ENCODE assay signal across 8 mouse cellular contexts in genomic region chr5:115125211-115125871, GRCm38 (mm10). TPM values are rescaled to one million over a fixed set of nuclear protein-coding genes. Genes with fewer than 3 reads are reported as not detected.
DNase-seq lines count a peak whose midpoint lies in the region; ATAC-seq and TF ChIP-seq lines count a peak whose summit lies in the region.

No protein-coding gene starts in this region.

- peak; percentile 81; the same call in 1 of the 2 replicates for TF ChIP-seq CTCF in testis, adult 2 months (IDR thresholded peaks at IDR 0.05; ENCODE audit: control insufficient read depth, insufficient read depth, insufficient replicate concordance, low read depth, low read length)

- ATAC-seq in intestine, embryonic 15.5 days = peak; percentile 83

- H3K9ac ChIP-seq in intestine, embryonic 15.5 days = no peak overlapping the region

- no peaks in the 10 kb centered on the region for H3K9me3 ChIP-seq in intestine, embryonic 15.5 days
- H3K9me3 ChIP-seq in midbrain, embryonic 10.5 days (replicated peaks) = no peaks in the 10 kb centered on the region

- H3K36me3 ChIP-seq in testis, adult 2 months (ENCODE audit: control insufficient read depth, insufficient read depth, low read length) = peaks cover 2% of the 10 kb centered on the region; the same call in 1 of the 2 replicates
- peaks cover 18% of the 10 kb centered on the region for H3K36me3 ChIP-seq in intestine, embryonic 15.5 days
- peaks cover 84% of the 10 kb centered on the region for H3K36me3 ChIP-seq in midbrain, embryonic 10.5 days

- no peak overlapping the region for H3K4me3 ChIP-seq in testis, adult 2 months (ENCODE audit: control insufficient read depth, low read depth, low read length)
- no peak overlapping the region for H3K4me3 ChIP-seq in intestine, embryonic 15.5 days (replicated peaks)
- H3K4me3 ChIP-seq in midbrain, embryonic 10.5 days = peak overlapping the region; percentile 5; the same call in 1 of the 2 replicates

- 0 out of 2 replicates have a peak overlapping the region, but pooled peaks have one; percentile 12 for H3K4me2 ChIP-seq in intestine, embryonic 15.5 days (replicated peaks)

- intact Hi-C loops in gastrocnemius, postnatal 14 days (cut with DNase I; ENCODE audit: low total_unique reads) = loop anchor here (5.0 to 10.0 kb wide), 2 partner anchors 37 to 109 kb away; partner anchors contain the start of gene Pop5
- intact Hi-C loops in left cerebral cortex, postnatal 14 days (cut with DNase I) = loop anchor here (5.0 kb wide), 2 partner anchors 37 to 112 kb away; partner anchors contain the start of gene Pop5

- no peak overlapping the region for H3K27ac ChIP-seq in testis, adult 2 months (ENCODE audit: control insufficient read depth, insufficient read depth, low read depth, low read length)
- no peak overlapping the region for H3K27ac ChIP-seq in intestine, embryonic 15.5 days
- 0 out of 2 replicates have a peak overlapping the region, but pooled peaks have one; percentile 14 for H3K27ac ChIP-seq in midbrain, embryonic 10.5 days (replicated peaks)

- no peaks in the 10 kb centered on the region for H3K27me3 ChIP-seq in testis, adult 2 months (ENCODE audit: control insufficient read depth, insufficient read depth, low read length)
- H3K27me3 ChIP-seq in intestine, embryonic 15.5 days (replicated peaks) = no peaks in the 10 kb centered on the region
- H3K27me3 ChIP-seq in midbrain, embryonic 10.5 days (ENCODE audit: low read depth, poor library complexity, severe bottlenecking) = no peaks in the 10 kb centered on the region

- peak; percentile 22; the same call in 1 of the 2 replicates for TF ChIP-seq POLR2A in testis, adult 2 months (IDR thresholded peaks at IDR 0.05; ENCODE audit: control insufficient read depth, low read depth, low read length)

- H3K4me1 ChIP-seq in testis, adult 2 months (ENCODE audit: control insufficient read depth, insufficient read depth, low read length) = no peaks in the 10 kb centered on the region
- 0 out of 2 replicates have a peak, but pooled peaks cover 14% of the 10 kb centered on the region for H3K4me1 ChIP-seq in intestine, embryonic 15.5 days (replicated peaks)
- peaks cover 9% of the 10 kb centered on the region; the same call in 1 of the 2 replicates for H3K4me1 ChIP-seq in midbrain, embryonic 10.5 days

- DNase-seq in testis, postnatal 14 days (ENCODE audit: low spot score) = no peak
- peak; percentile 84 for DNase-seq in embryo, embryonic 10.5 days (ENCODE audit: low spot score)
- DNase-seq in gastrocnemius, postnatal 14 days = peak; percentile 86
- DNase-seq in left cerebral cortex, postnatal 14 days (ENCODE audit: low spot score in 2 of 2) = peak; percentile 88 to 93
- peak; percentile 79 for DNase-seq in midbrain, embryonic 10.5 days (ENCODE audit: low spot score)
- peak; percentile 78 for DNase-seq in right cerebral cortex, postnatal 4 days

- WGBS in intestine, embryonic 15.5 days = 24% methylated on average over 24 of the region's 24 CpGs
- 36% methylated on average over 24 of the region's 24 CpGs for WGBS in midbrain, embryonic 10.5 days

RNA-seq across cellular contexts. Expression of gene Acads, which starts 6.2 kb away (rescaled TPM):
- 11.2 and 12.1 TPM in 2 replicates for polyA plus RNA-seq in testis, adult 2 months (2012; rRNA removed)
- total RNA-seq in gastrocnemius, postnatal 14 days (2021) = 10 to 100 TPM; 58.1 to 67.2 TPM
- polyA plus RNA-seq in intestine, embryonic 15.5 days (2015; fragmentation: Nextera tagmentation; extraction: Ambion mirVana) = 119 and 122 TPM in 2 replicates
- 1 to 10 TPM; 5.9 to 6.8 TPM for total RNA-seq in left cerebral cortex, postnatal 14 days (2021)
- polyA plus RNA-seq in midbrain, embryonic 10.5 days (2016; fragmentation: Nextera tagmentation; extraction: Ambion mirVana) = 60.0 and 65.2 TPM in 2 replicates

RNA-seq across cellular contexts. Expression of gene Unc119b, which starts 9.4 kb away (rescaled TPM):
- polyA plus RNA-seq in testis, adult 2 months (2012; rRNA removed) = 15.7 and 21.1 TPM in 2 replicates
- 10 to 100 TPM; 12.2 to 12.7 TPM for total RNA-seq in gastrocnemius, postnatal 14 days (2021)
- 25.7 and 26.6 TPM in 2 replicates for polyA plus RNA-seq in intestine, embryonic 15.5 days (2015; fragmentation: Nextera tagmentation; extraction: Ambion mirVana)
- total RNA-seq in left cerebral cortex, postnatal 14 days (2021) = 10 to 100 TPM; 23.4 to 28.1 TPM
- 66.7 and 68.7 TPM in 2 replicates for polyA plus RNA-seq in midbrain, embryonic 10.5 days (2016; fragmentation: Nextera tagmentation; extraction: Ambion mirVana)

RNA-seq across cellular contexts. Expression of gene Gm10401, which starts 27.2 kb away (rescaled TPM):
- polyA plus RNA-seq in testis, adult 2 months (2012; rRNA removed) = not detected in 2 replicates
- total RNA-seq in gastrocnemius, postnatal 14 days (2021) = not detected
- polyA plus RNA-seq in intestine, embryonic 15.5 days (2015; fragmentation: Nextera tagmentation; extraction: Ambion mirVana) = 24.9 and 30.2 TPM in 2 replicates
- not detected for total RNA-seq in left cerebral cortex, postnatal 14 days (2021)
- polyA plus RNA-seq in midbrain, embryonic 10.5 days (2016; fragmentation: Nextera tagmentation; extraction: Ambion mirVana) = 23.5 and 25.4 TPM in 2 replicates

RNA-seq across cellular contexts. Expression of gene Mlec, which starts 32.6 kb away (rescaled TPM):
- 85.1 and 115 TPM in 2 replicates for polyA plus RNA-seq in testis, adult 2 months (2012; rRNA removed)
- total RNA-seq in gastrocnemius, postnatal 14 days (2021) = 100 to 1,000 TPM; 216 to 235 TPM
- 89.9 and 113 TPM in 2 replicates for polyA plus RNA-seq in intestine, embryonic 15.5 days (2015; fragmentation: Nextera tagmentation; extraction: Ambion mirVana)
- 10 to 100 TPM; 67.9 to 77.9 TPM for total RNA-seq in left cerebral cortex, postnatal 14 days (2021)
- 56.5 and 69.5 TPM in 2 replicates for polyA plus RNA-seq in midbrain, embryonic 10.5 days (2016; fragmentation: Nextera tagmentation; extraction: Ambion mirVana)

Comparison
In these comparisons a context has a peak if more than half of its experiments do, and no peak if none do; other contexts are left out.
1. RNA of gene Gm10401, which starts 27.2 kb away (polyA plus RNA-seq): 23.5 to 25.4 TPM in midbrain, embryonic 10.5 days and 24.9 to 30.2 TPM in intestine, embryonic 15.5 days; not detected in testis, adult 2 months; every median in the first group is over 10 times any median in the second.